Mouse (Mus musculus) lung, postnatal 14 days (tissue): ENCODE measurements at regions not wholly inside any gene's neighbourhood (a gene's known extent, or its start where the extent isn't known, plus 50 kb on each side); places are given as distances from the start of the nearest gene placed in this dataset.

Source experiments
- DNase-seq: peaks from one replicate; pipeline ENCODE4 v3.0.0; 2021

GRCm38 (mm10) chr1:182690323-182690722 is 58.7 kb downstream of the Ccdc185 start:
- no peak for DNase-seq

DNA sequence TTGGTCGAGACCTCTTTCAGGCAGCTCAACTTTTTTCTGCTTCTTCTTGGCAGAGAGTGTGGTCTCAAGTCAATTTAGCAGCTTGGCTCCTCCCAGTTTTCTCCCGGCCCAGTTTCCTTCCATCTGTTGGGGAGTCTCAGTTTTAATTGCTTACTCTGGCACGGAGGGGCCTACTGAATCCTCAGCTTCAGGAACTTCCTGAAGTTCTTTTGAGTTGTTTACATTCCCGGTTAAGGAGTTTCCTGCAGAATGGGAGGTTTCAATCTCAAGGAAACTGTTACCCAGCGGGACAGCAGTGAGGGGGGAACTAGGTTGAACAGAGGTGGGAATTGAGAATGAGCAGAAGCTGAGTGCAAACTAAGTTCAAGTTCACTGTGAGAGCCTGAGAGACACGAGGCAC is 59.2 kb downstream of the Ccdc185 start:
- no peak for DNase-seq

DNA sequence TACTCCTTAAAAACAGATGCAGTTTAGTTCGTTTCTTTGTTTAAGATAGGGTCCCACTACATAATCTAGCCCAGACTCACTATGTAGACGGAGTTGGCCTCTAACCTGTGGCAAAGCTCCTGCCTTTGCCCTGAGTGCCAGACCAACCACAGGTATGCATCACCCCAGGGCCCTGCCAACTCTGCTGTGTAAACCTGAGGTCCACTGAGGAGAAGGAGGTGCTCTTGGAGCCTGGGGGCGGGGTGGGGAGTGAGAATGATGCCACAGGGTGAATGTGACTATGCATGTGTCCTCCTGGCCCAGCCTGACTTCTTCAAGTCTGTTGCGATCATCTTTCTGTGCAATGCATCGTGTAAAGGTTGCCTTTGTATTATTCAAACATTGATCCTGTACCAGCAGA is 61.8 kb downstream of the Ccdc185 start:
- DNase-seq = no peak

- DNase-seq = no peak
These were observed 62.7 kb downstream of the Ccdc185 start for GRCm38 (mm10) chr1:182686231-182686630.

- DNase-seq = peak; percentile 68
These were observed 66.3 kb downstream of the Ccdc185 start for GRCm38 (mm10) chr1:182682591-182683252.
